Mouse (Mus musculus) v-Abl transformed pro-B cells (cell line): ENCODE data around the gene Ccser2.

Source experiments
- in situ Hi-C, 2 experiments: fragments of 400-800 bp; cut with MboI; formaldehyde crosslinking; loops; one replicate each; pipeline ENCODE4 v1.15.1; 2025; ENCODE audit not compliant: unreplicated experiment in 2 of 2

The Ccser2 gene

GRCm38 (mm10) chr14:36952687-36953426 lies 15.7 kb downstream of the Ccser2 start:
- in situ Hi-C loops, result loop anchor here (5.0 to 25.0 kb wide), 5 partner anchors 79 to 641 kb away; partner anchors contain the start of gene Ghitm (in 2 of the 2)

- in situ Hi-C loops, result loop anchor here (5.0 to 25.0 kb wide), 5 partner anchors 80 to 640 kb away; partner anchors contain the start of gene Ghitm (in 2 of the 2)
These were observed 16.4 kb downstream of the Ccser2 start for GRCm38 (mm10) chr14:36952142-36952541.

- in situ Hi-C loops, result no loop called here
These were observed 25.9 kb downstream of the Ccser2 start for GRCm38 (mm10) chr14:36942716-36943115.

GRCm38 (mm10) chr14:36937941-36938340 lies 30.6 kb downstream of the Ccser2 start:
- in situ Hi-C loops, result loop anchor here in 1 of 2 experiments (5.0 kb wide), 1 partner anchor 71 kb away; no protein-coding TSS in a partner anchor

- in situ Hi-C loops, result loop anchor here in 1 of 2 experiments (5.0 kb wide), 1 partner anchor 70 kb away; no protein-coding TSS in a partner anchor
These were observed 31.3 kb downstream of the Ccser2 start for GRCm38 (mm10) chr14:36937080-36937878.

- in situ Hi-C loops, result loop anchor here in 1 of 2 experiments (5.0 kb wide), 1 partner anchor 66 kb away; no protein-coding TSS in a partner anchor
These were observed 35.8 kb downstream of the Ccser2 start for GRCm38 (mm10) chr14:36932638-36933382.

- in situ Hi-C loops, result loop anchor here in 1 of 2 experiments (5.0 kb wide), 1 partner anchor 65 kb away; no protein-coding TSS in a partner anchor
These were observed 36.5 kb downstream of the Ccser2 start for GRCm38 (mm10) chr14:36932038-36932437.

- in situ Hi-C loops, result no loop called here
These were observed 45.2 kb downstream of the Ccser2 start for GRCm38 (mm10) chr14:36923383-36923782.

GRCm38 (mm10) chr14:36921346-36922049 lies 47.1 kb downstream of the Ccser2 start:
- in situ Hi-C loops, result no loop called here

- in situ Hi-C loops, result no loop called here
These were observed 48.7 kb downstream of the Ccser2 start for GRCm38 (mm10) chr14:36919886-36920285.

- in situ Hi-C loops, result no loop called here
These were observed 49.4 kb downstream of the Ccser2 start for GRCm38 (mm10) chr14:36919146-36919545.

GRCm38 (mm10) chr14:36915203-36915602 lies 53.4 kb downstream of the Ccser2 start:
- in situ Hi-C loops, result no loop called here

- in situ Hi-C loops, result no loop called here
These were observed 54.0 kb downstream of the Ccser2 start for GRCm38 (mm10) chr14:36914473-36915005.

- in situ Hi-C loops, result no loop called here
These were observed 56.8 kb downstream of the Ccser2 start for GRCm38 (mm10) chr14:36911738-36912137.

- in situ Hi-C loops, result no loop called here
These were observed 62.6 kb downstream of the Ccser2 start for GRCm38 (mm10) chr14:36905809-36906522.

- in situ Hi-C loops, result no loop called here
These were observed 64.4 kb downstream of the Ccser2 start for GRCm38 (mm10) chr14:36904206-36904605.

- in situ Hi-C loops, result no loop called here
These were observed 67.7 kb downstream of the Ccser2 start for GRCm38 (mm10) chr14:36900883-36901282.

- in situ Hi-C loops, result no loop called here
These were observed 73.9 kb downstream of the Ccser2 start for GRCm38 (mm10) chr14:36894701-36895100.

- in situ Hi-C loops, result no loop called here
These were observed 75.7 kb downstream of the Ccser2 start for GRCm38 (mm10) chr14:36892762-36893358.
